15 mouse cellular contexts compared by ENCODE assay signal in genomic region chr11:117865988-117866387, GRCm38 (mm10). TPM values are rescaled to one million over a fixed set of nuclear protein-coding genes. Genes with fewer than 3 reads are reported as not detected.
DNase-seq lines count a peak whose midpoint lies in the region; ATAC-seq lines count a peak whose summit lies in the region.
"Had no signal": no experiment of that assay in that cellular context is flagged by ENCODE, and none has a peak within 500 bp of the region (broad histone marks: within the 10 kb centered on the region; RNA-seq: fewer than 3 reads in every experiment).

No protein-coding gene starts in this region.

- H3K4me2 ChIP-seq in forebrain, embryonic 11.5 days (ENCODE audit: low read depth, low read length, severe bottlenecking), result 0 out of 2 replicates have a peak overlapping the region, but pooled peaks have one; percentile 6
- H3K4me2 ChIP-seq in forebrain, embryonic 15.5 days (replicated peaks), result no peak overlapping the region
- H3K4me2 ChIP-seq in forebrain, embryonic 13.5 days, result peak overlapping the region; percentile 12; the same call in 1 of the 2 replicates
- no peak overlapping the region for H3K4me2 ChIP-seq in kidney, embryonic 16.5 days (replicated peaks; ENCODE audit: low read depth, low read length)
- peak overlapping the region; percentile 20; the same call in 1 of the 2 replicates for H3K4me2 ChIP-seq in neural tube, embryonic 12.5 days (replicated peaks)
- H3K4me2 ChIP-seq: liver, embryonic 12.5 days had no signal

- DNase-seq in forebrain, embryonic 11.5 days (ENCODE audit: low spot score), result no peak
- no peak for DNase-seq in left cerebral cortex, adult 11 months (ENCODE audit: low spot score)
- no peak for DNase-seq in urinary bladder, postnatal 14 days (ENCODE audit: low spot score)
- no peak for DNase-seq in left cerebral cortex, postnatal 4 days
- DNase-seq: adrenal gland, postnatal 36 days; cerebellum, adult 9-10 months; heart, postnatal 36 days had no signal

- H3K36me3 ChIP-seq in forebrain, embryonic 11.5 days (ENCODE audit: control insufficient read depth, insufficient read depth, low read length), result no peaks in the 10 kb centered on the region
- no peaks in the 10 kb centered on the region for H3K36me3 ChIP-seq in forebrain, embryonic 15.5 days
- no peaks in the 10 kb centered on the region for H3K36me3 ChIP-seq in forebrain, embryonic 13.5 days (ENCODE audit: poor library complexity, severe bottlenecking)
- H3K36me3 ChIP-seq in kidney, embryonic 16.5 days (ENCODE audit: insufficient read depth, low read length), result no peaks in the 10 kb centered on the region
- no peaks in the 10 kb centered on the region for H3K36me3 ChIP-seq in neural tube, embryonic 12.5 days
- H3K36me3 ChIP-seq: liver, embryonic 12.5 days had no signal

- H3K4me3 ChIP-seq in forebrain, embryonic 11.5 days (ENCODE audit: low read depth, low read length), result no peak overlapping the region
- no peak overlapping the region for H3K4me3 ChIP-seq in forebrain, embryonic 15.5 days
- H3K4me3 ChIP-seq in forebrain, embryonic 13.5 days, result no peak overlapping the region
- H3K4me3 ChIP-seq in kidney, embryonic 16.5 days (ENCODE audit: low read length), result no peak overlapping the region
- no peak overlapping the region for H3K4me3 ChIP-seq in neural tube, embryonic 12.5 days
- H3K4me3 ChIP-seq: liver, embryonic 12.5 days had no signal

- ATAC-seq in forebrain, embryonic 11.5 days (replicated peaks; ENCODE audit: low FRiP score), result peak; percentile 39; the same call in 1 of the 2 replicates
- ATAC-seq in forebrain, embryonic 15.5 days (replicated peaks), result no peak
- no peak for ATAC-seq in forebrain, embryonic 13.5 days
- peak; percentile 55; the same call in 1 of the 2 replicates for ATAC-seq in kidney, embryonic 16.5 days (ENCODE audit: low FRiP score, low TSS enrichment)
- 0 out of 2 replicates have a peak, but pooled peaks have one; percentile 31 for ATAC-seq in neural tube, embryonic 12.5 days (ENCODE audit: low FRiP score, low read depth)
- ATAC-seq: liver, embryonic 12.5 days had no signal

- H3K27ac ChIP-seq in forebrain, embryonic 11.5 days (ENCODE audit: low read depth, low read length), result no peak overlapping the region
- no peak overlapping the region for H3K27ac ChIP-seq in forebrain, embryonic 15.5 days (replicated peaks)
- peak overlapping the region; percentile 41; the same call in 1 of the 2 replicates for H3K27ac ChIP-seq in forebrain, embryonic 13.5 days
- peak overlapping the region; percentile 60 for H3K27ac ChIP-seq in kidney, embryonic 16.5 days (ENCODE audit: low read length)
- peak overlapping the region; percentile 42; the same call in 1 of the 2 replicates for H3K27ac ChIP-seq in neural tube, embryonic 12.5 days
- H3K27ac ChIP-seq: liver, embryonic 12.5 days; macrophage had no signal

- 12% methylated on average over 6 of the region's 6 CpGs for whole genome bisulfite sequencing in forebrain, embryonic 11.5 days
- WGBS in forebrain, embryonic 15.5 days, result 6% methylated on average over 6 of the region's 6 CpGs
- WGBS in forebrain, embryonic 13.5 days, result 7% methylated on average over 6 of the region's 6 CpGs
- 8% methylated on average over 6 of the region's 6 CpGs for WGBS in kidney, embryonic 16.5 days
- WGBS in neural tube, embryonic 12.5 days, result 7% methylated on average over 6 of the region's 6 CpGs

- H3K9ac ChIP-seq in forebrain, embryonic 11.5 days (ENCODE audit: low read length), result peak overlapping the region; percentile 27; the same call in 1 of the 2 replicates
- no peak overlapping the region for H3K9ac ChIP-seq in forebrain, embryonic 15.5 days (replicated peaks)
- H3K9ac ChIP-seq in forebrain, embryonic 13.5 days, result peak overlapping the region; percentile 38; the same call in 1 of the 2 replicates
- H3K9ac ChIP-seq in kidney, embryonic 16.5 days (replicated peaks; ENCODE audit: low read length), result peak overlapping the region; percentile 2
- 0 out of 2 replicates have a peak overlapping the region, but pooled peaks have one; percentile 26 for H3K9ac ChIP-seq in neural tube, embryonic 12.5 days
- H3K9ac ChIP-seq: liver, embryonic 12.5 days had no signal

- H3K4me1 ChIP-seq in forebrain, embryonic 11.5 days (replicated peaks; ENCODE audit: control insufficient read depth, insufficient read depth, low read length), result peaks cover 18% of the 10 kb centered on the region; the same call in 1 of the 2 replicates
- peaks cover 12% of the 10 kb centered on the region; the same call in 1 of the 2 replicates for H3K4me1 ChIP-seq in forebrain, embryonic 15.5 days
- H3K4me1 ChIP-seq in forebrain, embryonic 13.5 days, result peaks cover 26% of the 10 kb centered on the region
- peaks cover 21% of the 10 kb centered on the region for H3K4me1 ChIP-seq in kidney, embryonic 16.5 days (ENCODE audit: insufficient read depth, low read length)
- peaks cover 16% of the 10 kb centered on the region for H3K4me1 ChIP-seq in neural tube, embryonic 12.5 days

- no peaks in the 10 kb centered on the region for H3K9me3 ChIP-seq in forebrain, embryonic 11.5 days (ENCODE audit: control insufficient read depth, low read length)
- no peaks in the 10 kb centered on the region for H3K9me3 ChIP-seq in forebrain, embryonic 15.5 days
- no peaks in the 10 kb centered on the region for H3K9me3 ChIP-seq in forebrain, embryonic 13.5 days (replicated peaks)
- no peaks in the 10 kb centered on the region for H3K9me3 ChIP-seq in kidney, embryonic 16.5 days (ENCODE audit: low read length)
- no peaks in the 10 kb centered on the region for H3K9me3 ChIP-seq in neural tube, embryonic 12.5 days
- H3K9me3 ChIP-seq: liver, embryonic 12.5 days had no signal

- intact Hi-C loops in left cerebral cortex, postnatal 4 days (cut with DNase I), result no loop called here

- peaks cover 10% of the 10 kb centered on the region for H3K27me3 ChIP-seq in forebrain, embryonic 11.5 days (ENCODE audit: control insufficient read depth, insufficient read depth, low read length)
- H3K27me3 ChIP-seq in forebrain, embryonic 15.5 days, result peaks cover 9% of the 10 kb centered on the region; the same call in 1 of the 2 replicates
- peaks cover 24% of the 10 kb centered on the region for H3K27me3 ChIP-seq in forebrain, embryonic 13.5 days
- H3K27me3 ChIP-seq in kidney, embryonic 16.5 days (ENCODE audit: insufficient read depth, low read length), result peaks cover 5% of the 10 kb centered on the region
- peaks cover 16% of the 10 kb centered on the region for H3K27me3 ChIP-seq in neural tube, embryonic 12.5 days (replicated peaks)

RNA-seq across cellular contexts. Expression of gene Tmem235, which starts 5.4 kb away (rescaled TPM):
- not detected in 2 replicates for polyA plus RNA-seq in forebrain, embryonic 11.5 days (2014; fragmentation: Nextera tagmentation; extraction: Ambion mirVana)
- polyA plus RNA-seq in forebrain, embryonic 15.5 days (2015; fragmentation: Nextera tagmentation; extraction: Ambion mirVana), result not detected in 2 replicates
- polyA plus RNA-seq in forebrain, embryonic 13.5 days (2015; fragmentation: Nextera tagmentation; extraction: Ambion mirVana), result not detected in 2 replicates
- polyA plus RNA-seq in kidney, embryonic 16.5 days (2015; fragmentation: Nextera tagmentation; extraction: Ambion mirVana), result not detected in 2 replicates
- not detected in 2 replicates for polyA plus RNA-seq in neural tube, embryonic 12.5 days (2016; fragmentation: Nextera tagmentation; extraction: Ambion mirVana)
- total RNA-seq in left cerebral cortex, postnatal 4 days (2021), result not detected
- total RNA-seq: adrenal gland, postnatal 36 days; heart, postnatal 36 days; layer of hippocampus, postnatal 14 days had no signal
- polyA plus RNA-seq: liver, embryonic 12.5 days; macrophage; stomach, embryonic 14.5 days had no signal

RNA-seq across cellular contexts. Expression of gene Tha1, which starts 7.3 kb away (rescaled TPM):
- 3.2 and 4.0 TPM in 2 replicates for polyA plus RNA-seq in forebrain, embryonic 11.5 days (2014; fragmentation: Nextera tagmentation; extraction: Ambion mirVana)
- polyA plus RNA-seq in forebrain, embryonic 15.5 days (2015; fragmentation: Nextera tagmentation; extraction: Ambion mirVana), result 3.1 and 3.6 TPM in 2 replicates
- polyA plus RNA-seq in forebrain, embryonic 13.5 days (2015; fragmentation: Nextera tagmentation; extraction: Ambion mirVana), result 2.3 and 2.5 TPM in 2 replicates
- polyA plus RNA-seq in kidney, embryonic 16.5 days (2015; fragmentation: Nextera tagmentation; extraction: Ambion mirVana), result 6.9 and 7.7 TPM in 2 replicates
- 3.1 and 3.2 TPM in 2 replicates for polyA plus RNA-seq in neural tube, embryonic 12.5 days (2016; fragmentation: Nextera tagmentation; extraction: Ambion mirVana)
- total RNA-seq in left cerebral cortex, postnatal 4 days (2021), result 1 to 10 TPM; 2.1 to 3.3 TPM

RNA-seq across cellular contexts. Expression of gene Birc5, which starts 16.9 kb away (rescaled TPM):
- polyA plus RNA-seq in forebrain, embryonic 11.5 days (2014; fragmentation: Nextera tagmentation; extraction: Ambion mirVana), result 355 and 365 TPM in 2 replicates
- polyA plus RNA-seq in forebrain, embryonic 15.5 days (2015; fragmentation: Nextera tagmentation; extraction: Ambion mirVana), result 97.5 and 106 TPM in 2 replicates
- polyA plus RNA-seq in forebrain, embryonic 13.5 days (2015; fragmentation: Nextera tagmentation; extraction: Ambion mirVana), result 231 and 243 TPM in 2 replicates
- 284 and 298 TPM in 2 replicates for polyA plus RNA-seq in kidney, embryonic 16.5 days (2015; fragmentation: Nextera tagmentation; extraction: Ambion mirVana)
- 168 and 183 TPM in 2 replicates for polyA plus RNA-seq in neural tube, embryonic 12.5 days (2016; fragmentation: Nextera tagmentation; extraction: Ambion mirVana)
- total RNA-seq in left cerebral cortex, postnatal 4 days (2021), result 1 to 10 TPM; 6.3 to 6.7 TPM

RNA-seq across cellular contexts. Expression of gene Tk1, which starts 40.1 kb away (rescaled TPM):
- polyA plus RNA-seq in forebrain, embryonic 11.5 days (2014; fragmentation: Nextera tagmentation; extraction: Ambion mirVana), result 118 and 124 TPM in 2 replicates
- 45.9 and 52.1 TPM in 2 replicates for polyA plus RNA-seq in forebrain, embryonic 15.5 days (2015; fragmentation: Nextera tagmentation; extraction: Ambion mirVana)
- polyA plus RNA-seq in forebrain, embryonic 13.5 days (2015; fragmentation: Nextera tagmentation; extraction: Ambion mirVana), result 103 and 104 TPM in 2 replicates
- 128 and 136 TPM in 2 replicates for polyA plus RNA-seq in kidney, embryonic 16.5 days (2015; fragmentation: Nextera tagmentation; extraction: Ambion mirVana)
- polyA plus RNA-seq in neural tube, embryonic 12.5 days (2016; fragmentation: Nextera tagmentation; extraction: Ambion mirVana), result 53.8 and 54.4 TPM in 2 replicates
- 1 to 10 TPM; 8.9 to 9.0 TPM for total RNA-seq in left cerebral cortex, postnatal 4 days (2021)

RNA-seq across cellular contexts. Expression of gene Afmid, which starts 40.3 kb away (rescaled TPM):
- polyA plus RNA-seq in forebrain, embryonic 11.5 days (2014; fragmentation: Nextera tagmentation; extraction: Ambion mirVana), result 6.0 and 6.8 TPM in 2 replicates
- 5.3 and 6.4 TPM in 2 replicates for polyA plus RNA-seq in forebrain, embryonic 15.5 days (2015; fragmentation: Nextera tagmentation; extraction: Ambion mirVana)
- polyA plus RNA-seq in forebrain, embryonic 13.5 days (2015; fragmentation: Nextera tagmentation; extraction: Ambion mirVana), result 7.4 and 7.5 TPM in 2 replicates
- 5.8 and 6.1 TPM in 2 replicates for polyA plus RNA-seq in kidney, embryonic 16.5 days (2015; fragmentation: Nextera tagmentation; extraction: Ambion mirVana)
- polyA plus RNA-seq in neural tube, embryonic 12.5 days (2016; fragmentation: Nextera tagmentation; extraction: Ambion mirVana), result 3.4 and 4.0 TPM in 2 replicates
- total RNA-seq in left cerebral cortex, postnatal 4 days (2021), result 10 to 100 TPM in 1 of 2 experiments, 1 to 10 TPM in 1; 7.8 to 11.5 TPM

Comparison
In these comparisons a context has a peak if more than half of its experiments do, and no peak if none do; other contexts are left out.
1. ATAC-seq: peak in forebrain, embryonic 11.5 days (single experiment), kidney, embryonic 16.5 days (single experiment) and neural tube, embryonic 12.5 days (single experiment); none in forebrain, embryonic 15.5 days (single experiment) and forebrain, embryonic 13.5 days (single experiment).
2. H3K27ac ChIP-seq: peak in forebrain, embryonic 13.5 days (single experiment), kidney, embryonic 16.5 days (single experiment) and neural tube, embryonic 12.5 days (single experiment); none in forebrain, embryonic 11.5 days (single experiment) and forebrain, embryonic 15.5 days (single experiment).
3. H3K4me2 ChIP-seq: peak in forebrain, embryonic 11.5 days (single experiment), forebrain, embryonic 13.5 days (single experiment) and neural tube, embryonic 12.5 days (single experiment); none in forebrain, embryonic 15.5 days (single experiment) and kidney, embryonic 16.5 days (single experiment).